Mouse (Mus musculus) neural tube, postnatal 0 days (tissue): ENCODE measurements around the gene Irf2bpl. TPM values are rescaled to one million over a fixed set of nuclear protein-coding genes. Genes with fewer than 3 reads are reported as not detected.

Source experiments
- polyA plus RNA-seq: library from polyadenylated mRNA; unstranded; fragments of >200 nt; fragmentation: Nextera tagmentation; extraction: Ambion mirVana; gene quantifications from 2 replicates; pipeline ENCODE4 v1.2.1, GENCODE M21; 2015

Gene Irf2bpl
- 58.3 and 60.4 TPM in 2 replicates for polyA plus RNA-seq

DNA sequence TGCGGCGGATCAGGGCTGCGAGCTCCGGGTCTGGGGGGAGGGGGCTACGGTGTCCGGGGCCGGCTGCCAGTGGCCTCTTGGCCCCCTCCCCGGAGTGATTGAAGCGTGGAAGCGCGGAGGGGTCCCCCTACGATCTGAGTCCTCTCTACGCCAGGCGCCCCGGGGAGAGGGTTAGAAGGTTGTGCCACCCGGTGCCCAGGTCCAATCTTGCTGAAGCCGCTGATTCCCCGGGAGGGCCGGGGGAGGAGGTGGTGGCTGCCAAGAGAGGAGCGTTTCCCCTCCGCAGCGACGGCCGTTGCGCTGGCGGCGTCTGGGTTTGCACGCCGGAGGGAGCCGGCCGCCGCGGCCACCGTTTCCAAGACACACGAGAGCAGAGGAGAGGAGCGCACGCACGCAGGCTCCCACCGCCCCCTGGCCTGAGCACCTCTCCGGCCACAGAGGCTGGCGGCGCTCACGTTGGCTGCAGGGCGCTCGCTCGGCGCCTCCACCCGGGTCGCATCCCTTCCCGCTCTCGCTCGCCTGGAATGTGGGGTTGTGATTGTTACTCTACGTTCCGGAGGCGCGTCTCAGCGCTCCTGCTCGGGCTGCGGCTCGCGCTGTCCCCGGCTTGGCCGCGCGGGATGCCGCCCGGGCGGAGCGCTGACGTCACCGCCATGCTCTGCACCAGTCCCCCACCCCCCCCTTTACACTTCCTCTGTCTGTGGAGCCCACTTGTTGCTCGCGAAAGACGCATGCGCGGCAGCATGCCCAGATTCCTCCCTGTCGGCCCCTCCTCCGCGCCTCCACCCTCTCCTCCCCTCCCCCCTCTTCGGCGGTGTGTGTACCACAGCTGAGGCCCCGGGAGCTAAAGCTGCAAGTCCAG lies at the start of gene Irf2bpl:
Gene Irf2bpl (minus strand): TSS at position 602 of the 862 bp plus-strand sequence.

Other genes starting within 250 kb of the Irf2bpl start
- gene Vash1, start 206.1 kb downstream of the Irf2bpl start, polyA plus RNA-seq = 25.4 and 26.3 TPM in 2 replicates
- 8.5 and 9.8 TPM in 2 replicates for gene Angel1, start 158.3 kb downstream of the Irf2bpl start, polyA plus RNA-seq
- gene Lrrc74a, start 150.4 kb downstream of the Irf2bpl start, polyA plus RNA-seq = not detected in 2 replicates
- 25.9 and 27.6 TPM in 2 replicates for gene Cipc, start 62.2 kb upstream of the Irf2bpl start, polyA plus RNA-seq
- gene Zdhhc22, start 105.6 kb upstream of the Irf2bpl start, polyA plus RNA-seq = 21.8 and 22.2 TPM in 2 replicates
- 7.5 and 11.2 TPM in 2 replicates for gene Tmem63c, start 136.5 kb upstream of the Irf2bpl start, polyA plus RNA-seq
- gene Ngb, start 217.7 kb upstream of the Irf2bpl start, polyA plus RNA-seq = 10.1 and 11.1 TPM in 2 replicates